Mouse (Mus musculus) myocyte (in vitro differentiated cells): ENCODE data around the gene Pmvk. TPM values are rescaled to one million over a fixed set of nuclear protein-coding genes. Genes with fewer than 3 reads are reported as not detected.

Experiments
- H3K27me3 ChIP-seq: one replicate; pipeline ENCODE4 v1.6.1; 2011; ENCODE audit not compliant: control insufficient read depth, insufficient read depth, insufficient read length
- H3K36me3 ChIP-seq: one replicate; pipeline ENCODE4 v1.6.1; 2011; ENCODE audit not compliant: control insufficient read depth, insufficient read depth
- H3K4me2 ChIP-seq: one replicate; pipeline ENCODE4 v1.6.1; 2011; ENCODE audit warnings: low read depth, control low read depth
- H3K4me3 ChIP-seq: one replicate; pipeline ENCODE4 v1.5.1; 2011; ENCODE audit warnings: mild to moderate bottlenecking, control low read depth, moderate library complexity
- H3K79me2 ChIP-seq: one replicate; pipeline ENCODE4 v1.6.1; 2011; ENCODE audit not compliant: control insufficient read depth, insufficient read depth
- H3ac ChIP-seq: one replicate; pipeline ENCODE4 v1.6.1; 2011; ENCODE audit not compliant: control insufficient read depth, insufficient read length
- CEBPB ChIP-seq: IDR thresholded peaks from 2 replicates; pipeline ENCODE4 v1.6.1; 2011; ENCODE audit warnings: mild to moderate bottlenecking, moderate library complexity; ENCODE audit not compliant: poor library complexity, insufficient read depth, severe bottlenecking
- E2F4 ChIP-seq: IDR thresholded peaks from one replicate; pipeline ENCODE4 v1.6.1; 2011; ENCODE audit warnings: mild to moderate bottlenecking, control low read depth, moderate library complexity; ENCODE audit not compliant: insufficient read depth
- MAX ChIP-seq: IDR thresholded peaks from one replicate; pipeline ENCODE4 v1.6.1; 2011; ENCODE audit warnings: low read depth, mild to moderate bottlenecking, control low read depth
- MYOD1 ChIP-seq, 3 experiments: IDR thresholded peaks; one replicate each; pipeline ENCODE4 v1.6.1; 2011; ENCODE audit warnings: control low read depth in 2 of 3, low read depth in 2 of 3, mild to moderate bottlenecking in 2 of 3, moderate library complexity in 1 of 3; ENCODE audit not compliant: insufficient read length in 2 of 3, control insufficient read depth in 1 of 3
- MYOG ChIP-seq, 3 experiments: IDR thresholded peaks; one replicate each; pipeline ENCODE4 v1.6.1; 2011; ENCODE audit warnings: control low read depth in 2 of 3, low read depth in 2 of 3, mild to moderate bottlenecking in 2 of 3; ENCODE audit not compliant: insufficient read length in 2 of 3, control insufficient read depth in 1 of 3, insufficient read depth in 1 of 3
- POLR2A ChIP-seq: IDR thresholded peaks from one replicate; pipeline ENCODE4 v1.6.1; 2011; ENCODE audit warnings: low read depth, mild to moderate bottlenecking, control low read depth, moderate library complexity; ENCODE audit not compliant: insufficient read length
- POLR2AphosphoS2 ChIP-seq: IDR thresholded peaks from one replicate; pipeline ENCODE4 v1.6.1; 2011; ENCODE audit warnings: low read depth, control low read depth; ENCODE audit not compliant: insufficient read length
- REST ChIP-seq: IDR thresholded peaks from one replicate; pipeline ENCODE4 v1.6.1; 2011; ENCODE audit warnings: mild to moderate bottlenecking, control low read depth, moderate library complexity; ENCODE audit not compliant: insufficient read depth, insufficient read length
- SRF ChIP-seq: IDR thresholded peaks from one replicate; pipeline ENCODE4 v1.6.1; 2011; ENCODE audit warnings: low read depth; ENCODE audit not compliant: control insufficient read depth, insufficient read length
- TCF12 ChIP-seq: IDR thresholded peaks from one replicate; pipeline ENCODE4 v1.6.1; 2011; ENCODE audit warnings: mild to moderate bottlenecking, control low read depth; ENCODE audit not compliant: poor library complexity, insufficient read depth, severe bottlenecking
- TCF3 ChIP-seq: IDR thresholded peaks from one replicate; pipeline ENCODE4 v1.6.1; 2011; ENCODE audit warnings: low read depth, control low read depth; ENCODE audit not compliant: insufficient read length
- USF1 ChIP-seq: IDR thresholded peaks from one replicate; pipeline ENCODE4 v1.6.1; 2011; ENCODE audit warnings: low read depth, mild to moderate bottlenecking, control low read depth, moderate library complexity
- polyA plus RNA-seq: library from polyadenylated mRNA; unstranded; fragments of >200 nt; fragmentation: generic; extraction: Trizol; gene quantifications from one replicate; pipeline ENCODE4 v1.2.1, GENCODE M21; 2012; ENCODE audit warnings: missing spikeins

Pmvk gene
- polyA plus RNA-seq, 1 experiment: 67.9 TPM

DNA sequence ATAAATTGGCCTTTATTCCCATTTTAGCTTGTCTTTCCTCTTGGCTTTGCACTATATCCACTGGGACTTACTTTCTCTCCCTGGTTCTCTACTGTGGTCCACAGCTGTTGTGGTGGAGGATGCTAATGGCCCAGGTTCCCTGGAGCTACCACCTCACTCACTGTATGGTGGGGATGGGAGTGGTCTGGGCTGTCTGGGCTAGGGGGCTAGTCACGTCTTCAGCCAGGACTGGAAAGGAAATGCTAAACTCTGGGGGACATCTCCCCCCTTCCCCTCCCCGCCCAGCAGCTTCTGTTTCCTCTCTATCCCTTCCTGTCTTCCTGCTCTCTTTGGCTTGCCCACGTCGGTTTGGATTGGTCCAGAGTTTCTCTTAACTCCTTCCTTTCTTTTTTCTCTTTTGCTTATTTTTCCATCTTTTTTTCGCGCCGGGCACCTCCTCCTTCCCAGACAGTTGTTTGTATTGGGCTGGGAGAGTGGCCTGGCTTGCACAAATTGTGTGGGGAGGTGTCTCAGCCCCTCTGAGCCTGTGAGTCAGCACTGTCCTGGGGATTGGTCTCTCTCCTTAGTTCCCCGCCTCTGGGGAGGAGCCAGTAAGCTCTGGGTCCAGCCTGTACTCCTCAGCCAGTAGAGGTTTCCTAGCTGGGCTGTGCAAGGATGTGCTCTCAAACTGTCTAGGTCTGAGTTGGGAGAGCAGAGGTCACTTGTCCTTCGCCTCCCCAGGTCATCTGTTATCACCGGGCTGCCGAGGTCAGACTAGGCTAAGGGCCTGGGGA is 33.2 kb upstream of the Pmvk start:
- Histone ChIP-seq H3K27me3 (no peaks in the 10 kb centered on the region), H3K79me2 (peaks cover 52% of the 10 kb centered on the region), H3K36me3 (peaks cover 17% of the 10 kb centered on the region), H3K4me2 (peak overlapping the region; percentile 94), H3ac (no peak overlapping the region), H3K4me3 (peak overlapping the region; percentile 63)
- TF ChIP-seq MAX: no peak
- peak; percentile 88 for TF ChIP-seq POLR2AphosphoS2
- TF ChIP-seq MYOG (IDR thresholded peaks at IDR 0.05; ENCODE audit: control insufficient read depth in 1 of 3, insufficient read depth in 1 of 3, insufficient read length in 2 of 3, low read depth in 2 of 3): no peak
- no peak for TF ChIP-seq TCF12
- no peak for TF ChIP-seq E2F4
- TF ChIP-seq USF1: no peak
- peak; percentile 92 for TF ChIP-seq POLR2A
- no peak for TF ChIP-seq SRF
- TF ChIP-seq REST: no peak
- no peak for TF ChIP-seq CEBPB
- peak in 1 of 3 experiments; percentile 18 for TF ChIP-seq MYOD1 (IDR thresholded peaks at IDR 0.05; ENCODE audit: control insufficient read depth in 1 of 3, insufficient read length in 2 of 3, low read depth in 2 of 3)
- TF ChIP-seq TCF3: no peak

DNA sequence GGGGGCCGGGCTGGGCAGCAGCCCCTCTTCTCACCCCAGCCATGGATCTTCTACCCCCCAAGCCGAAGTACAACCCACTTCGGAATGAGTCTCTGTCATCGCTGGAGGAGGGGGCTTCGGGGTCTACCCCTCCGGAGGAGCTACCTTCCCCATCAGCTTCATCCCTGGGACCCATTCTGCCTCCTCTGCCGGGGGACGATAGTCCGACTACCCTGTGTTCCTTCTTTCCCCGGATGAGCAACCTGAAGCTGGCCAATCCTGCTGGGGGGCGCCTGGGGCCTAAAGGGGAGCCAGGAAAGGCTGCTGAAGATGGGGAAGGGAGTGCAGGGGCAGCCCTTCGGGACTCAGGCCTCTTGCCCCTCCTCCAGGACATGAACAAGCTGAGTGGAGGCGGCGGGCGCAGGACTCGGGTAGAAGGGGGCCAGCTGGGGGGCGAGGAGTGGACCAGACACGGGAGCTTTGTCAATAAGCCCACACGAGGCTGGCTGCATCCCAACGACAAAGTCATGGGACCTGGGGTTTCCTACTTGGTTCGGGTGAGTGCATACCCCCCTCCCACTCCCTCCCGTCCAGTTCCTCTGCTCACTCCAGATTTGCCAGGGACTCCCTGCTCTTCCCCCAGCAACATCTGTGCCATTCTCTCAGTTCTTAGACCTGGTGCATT is 32.4 kb upstream of the Pmvk start:
- Histone ChIP-seq H3K4me2 (peak overlapping the region; percentile 88), H3K36me3 (peaks cover 19% of the 10 kb centered on the region), H3K27me3 (no peaks in the 10 kb centered on the region), H3K4me3 (peak overlapping the region; percentile 63), H3ac (no peak overlapping the region), H3K79me2 (peaks cover 44% of the 10 kb centered on the region)
- TF ChIP-seq MYOG (IDR thresholded peaks at IDR 0.05; ENCODE audit: control insufficient read depth in 1 of 3, insufficient read depth in 1 of 3, insufficient read length in 2 of 3, low read depth in 2 of 3) (no peak), USF1 (no peak), POLR2A (no peak), E2F4 (no peak), POLR2AphosphoS2 (no peak), TCF3 (no peak), TCF12 (no peak), REST (no peak), MYOD1 (IDR thresholded peaks at IDR 0.05; ENCODE audit: control insufficient read depth in 1 of 3, insufficient read length in 2 of 3, low read depth in 2 of 3) (no peak), SRF (no peak), MAX (no peak), CEBPB (no peak)

DNA sequence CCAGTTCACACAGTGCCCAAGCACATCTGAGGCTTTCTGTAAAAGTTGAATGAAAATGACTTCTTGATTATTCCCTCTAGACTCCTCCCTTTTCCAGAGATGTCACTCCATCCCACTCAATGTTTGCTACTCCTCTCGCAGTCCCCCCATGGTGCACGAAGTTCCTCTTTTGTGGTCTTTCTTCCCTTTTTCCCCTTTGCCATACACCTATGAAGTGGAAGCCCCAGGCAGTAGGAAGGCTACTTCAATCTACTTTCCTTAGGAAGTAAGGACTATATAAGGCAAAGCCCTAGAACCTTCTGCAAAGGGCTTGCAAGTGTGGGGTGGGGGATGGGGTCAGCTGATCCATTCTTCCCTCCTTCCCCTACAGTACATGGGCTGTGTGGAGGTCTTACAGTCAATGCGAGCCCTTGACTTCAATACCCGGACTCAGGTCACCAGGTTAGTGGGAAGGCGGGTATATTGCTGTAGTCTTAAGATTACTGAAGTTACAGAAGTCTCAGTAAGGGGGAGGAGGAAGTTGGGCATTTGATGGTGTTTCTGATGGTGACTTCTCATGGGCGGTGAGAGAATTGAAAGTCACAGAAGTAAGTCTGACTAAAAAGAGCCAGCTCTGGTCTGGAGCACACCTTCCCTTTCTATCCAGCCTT is 31.7 kb upstream of the Pmvk start:
- TF ChIP-seq CEBPB (no peak), MYOG (IDR thresholded peaks at IDR 0.05; ENCODE audit: control insufficient read depth in 1 of 3, insufficient read depth in 1 of 3, insufficient read length in 2 of 3, low read depth in 2 of 3) (no peak), POLR2AphosphoS2 (no peak), MAX (no peak), TCF3 (no peak), USF1 (no peak), SRF (no peak), MYOD1 (IDR thresholded peaks at IDR 0.05; ENCODE audit: control insufficient read depth in 1 of 3, insufficient read length in 2 of 3, low read depth in 2 of 3) (no peak), POLR2A (no peak), TCF12 (no peak), E2F4 (no peak), REST (no peak)
- H3K79me2 ChIP-seq: peaks cover 37% of the 10 kb centered on the region
- peak overlapping the region; percentile 88 for H3K4me2 ChIP-seq

DNA sequence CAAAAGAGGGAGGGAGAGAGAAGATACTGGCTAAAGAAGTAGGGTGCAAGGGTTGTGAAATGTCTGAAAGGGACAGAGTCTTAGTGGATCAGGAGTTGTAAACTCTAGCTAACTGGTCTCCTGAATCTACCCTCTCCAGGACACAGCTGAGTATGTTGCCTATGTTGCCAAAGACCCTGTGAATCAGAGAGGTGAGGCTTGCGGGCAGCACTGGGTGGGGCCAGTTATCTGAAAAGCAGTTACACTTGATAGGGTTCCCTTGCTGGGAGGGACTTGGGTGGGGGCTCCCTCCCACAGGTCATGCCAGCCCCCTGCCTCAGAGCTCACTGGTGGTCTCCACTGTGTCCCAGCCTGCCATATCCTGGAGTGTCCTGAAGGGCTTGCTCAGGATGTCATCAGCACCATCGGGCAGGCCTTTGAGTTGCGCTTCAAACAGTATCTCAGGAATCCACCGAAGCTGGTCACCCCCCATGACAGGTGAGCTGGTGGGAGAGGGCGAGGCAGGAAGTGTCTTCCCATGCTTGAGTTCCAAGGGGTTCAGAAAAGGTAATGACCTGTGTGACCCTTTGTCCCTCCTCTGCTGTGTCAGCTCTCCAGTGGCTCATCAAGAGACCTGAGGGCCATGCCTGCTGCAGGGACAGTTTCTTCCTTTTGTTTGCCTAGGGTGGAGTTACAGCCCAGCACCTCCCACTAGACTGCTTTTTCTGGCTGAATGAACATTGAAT is 29.8 kb upstream of the Pmvk start:
- no peaks in the 10 kb centered on the region for H3K27me3 ChIP-seq
- H3ac ChIP-seq: no peak overlapping the region
- peak; percentile 3; the same call in 1 of the 2 replicates for TF ChIP-seq CEBPB
- TF ChIP-seq POLR2A: no peak
- no peak for TF ChIP-seq TCF12
- TF ChIP-seq MYOG (IDR thresholded peaks at IDR 0.05; ENCODE audit: control insufficient read depth in 1 of 3, insufficient read depth in 1 of 3, insufficient read length in 2 of 3, low read depth in 2 of 3): peak in 1 of 3 experiments; percentile 4
- TF ChIP-seq USF1: no peak
- H3K79me2 ChIP-seq: peaks cover 35% of the 10 kb centered on the region
- no peak overlapping the region for H3K4me3 ChIP-seq
- H3K36me3 ChIP-seq: peaks cover 19% of the 10 kb centered on the region
- H3K4me2 ChIP-seq: no peak overlapping the region

More for the DNA sequence above, 31.7 kb upstream of the Pmvk start:
- Histone ChIP-seq H3K27me3 (no peaks in the 10 kb centered on the region), H3K36me3 (peaks cover 19% of the 10 kb centered on the region), H3ac (no peak overlapping the region), H3K4me3 (peak overlapping the region; percentile 63)
